Mouse (Mus musculus) left cerebral cortex, adult 2 months (tissue): ENCODE results near the gene Dsn1. TPM values are rescaled to one million over a fixed set of nuclear protein-coding genes. Genes with fewer than 3 reads are reported as not detected.

ENCODE experiments used
- DNase-seq, 2 experiments: peaks; one replicate each; pipeline ENCODE4 v3.0.0; 2021 to 2022; ENCODE audit warnings: low spot score in 2 of 2, mixed read lengths in 1 of 2; ENCODE audit errors: extremely low spot score in 1 of 2
- H3K27ac ChIP-seq: fragments of 200-600 bp; 2 replicates; pipeline ENCODE4 v1.8.1; 2022
- H3K4me3 ChIP-seq: fragments of 200-600 bp; 2 replicates; pipeline ENCODE4 v1.8.1; 2022
- CTCF ChIP-seq: fragments of 200-600 bp; IDR thresholded peaks from 2 replicates; pipeline ENCODE4 v1.8.1; 2022; ENCODE audit warnings: antibody characterized with exemption, mild to moderate bottlenecking, moderate library complexity
- intact Hi-C: fragments of 180-260 bp; cut with DNase I; formaldehyde crosslinking; loops from one replicate; pipeline ENCODE4 v1.15.1; 2025
- total RNA-seq, 2 experiments: library from RNA; stranded (reverse); gene quantifications; 2 replicates each; pipeline ENCODE4 v1.2.3; 2021

Gene Dsn1
- total RNA-seq, 2 experiments from 2014 or later = 5.8 to 6.3 TPM

DNA sequence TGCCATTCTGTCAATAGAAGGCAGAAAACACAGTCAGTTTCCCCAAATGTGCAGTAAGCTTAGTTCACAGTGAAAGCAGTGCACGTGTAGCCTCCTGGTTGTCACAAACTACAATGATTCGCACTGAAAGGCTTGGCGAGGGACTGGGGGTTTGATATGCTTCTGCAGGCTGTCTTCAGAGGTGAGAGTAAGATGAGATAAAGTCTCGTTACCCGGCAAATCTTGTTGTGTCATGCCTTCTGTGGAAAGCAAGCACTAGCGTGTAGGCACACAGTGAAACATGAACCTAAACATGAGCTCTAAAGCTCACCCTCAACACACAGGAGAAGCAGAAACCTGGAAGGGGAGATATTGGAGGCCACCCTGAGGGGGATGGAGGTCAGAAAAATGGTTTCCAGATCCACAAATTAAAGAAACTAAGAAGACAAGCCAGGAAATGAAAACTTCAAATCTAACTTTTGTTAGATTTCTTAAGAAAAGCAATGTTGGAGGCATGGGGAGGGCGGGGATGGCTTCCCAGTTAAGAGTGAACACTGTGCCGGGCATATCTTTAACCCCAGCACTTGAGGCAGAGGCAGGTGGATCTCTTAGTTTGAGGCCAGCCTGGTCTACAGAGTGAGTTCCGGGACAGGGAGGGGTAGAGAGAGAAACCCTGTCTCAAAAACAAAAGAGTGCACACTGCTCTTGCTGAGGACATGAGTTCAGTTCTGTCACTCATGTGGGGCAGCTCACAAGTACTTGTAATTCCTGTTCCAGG, 48.3 kb downstream of the Dsn1 start:
- intact Hi-C loops = no loop called here
- no peak overlapping the region for H3K4me3 ChIP-seq
- peak overlapping the region; percentile 29; the same call in 1 of the 2 replicates for H3K27ac ChIP-seq
- no peak for DNase-seq
- TF ChIP-seq CTCF = no peak

GRCm38 (mm10) chr2:156957035-156957434, 49.9 kb downstream of the Dsn1 start:
- intact Hi-C loops = no loop called here
- H3K27ac ChIP-seq = no peak overlapping the region; the same call in 1 of the 2 replicates

GRCm38 (mm10) chr2:156956306-156956705, 50.6 kb downstream of the Dsn1 start:
- TF ChIP-seq CTCF = no peak
- H3K27ac ChIP-seq = no peak overlapping the region; the same call in 1 of the 2 replicates
- DNase-seq = no peak
- intact Hi-C loops = no loop called here
- no peak overlapping the region for H3K4me3 ChIP-seq

More at GRCm38 (mm10) chr2:156957035-156957434, 49.9 kb downstream of the Dsn1 start:
- no peak for DNase-seq
- H3K4me3 ChIP-seq = no peak overlapping the region
- no peak for TF ChIP-seq CTCF

GRCm38 (mm10) chr2:156954463-156954862, 52.5 kb downstream of the Dsn1 start:
- Histone ChIP-seq H3K4me3 (no peak overlapping the region), H3K27ac (peak overlapping the region; percentile 40; the same call in 1 of the 2 replicates)
- DNase-seq = no peak
- no peak for TF ChIP-seq CTCF
- intact Hi-C loops = loop anchor here (2.0 kb wide), 1 partner anchor 18 kb away; no protein-coding TSS in a partner anchor

DNA sequence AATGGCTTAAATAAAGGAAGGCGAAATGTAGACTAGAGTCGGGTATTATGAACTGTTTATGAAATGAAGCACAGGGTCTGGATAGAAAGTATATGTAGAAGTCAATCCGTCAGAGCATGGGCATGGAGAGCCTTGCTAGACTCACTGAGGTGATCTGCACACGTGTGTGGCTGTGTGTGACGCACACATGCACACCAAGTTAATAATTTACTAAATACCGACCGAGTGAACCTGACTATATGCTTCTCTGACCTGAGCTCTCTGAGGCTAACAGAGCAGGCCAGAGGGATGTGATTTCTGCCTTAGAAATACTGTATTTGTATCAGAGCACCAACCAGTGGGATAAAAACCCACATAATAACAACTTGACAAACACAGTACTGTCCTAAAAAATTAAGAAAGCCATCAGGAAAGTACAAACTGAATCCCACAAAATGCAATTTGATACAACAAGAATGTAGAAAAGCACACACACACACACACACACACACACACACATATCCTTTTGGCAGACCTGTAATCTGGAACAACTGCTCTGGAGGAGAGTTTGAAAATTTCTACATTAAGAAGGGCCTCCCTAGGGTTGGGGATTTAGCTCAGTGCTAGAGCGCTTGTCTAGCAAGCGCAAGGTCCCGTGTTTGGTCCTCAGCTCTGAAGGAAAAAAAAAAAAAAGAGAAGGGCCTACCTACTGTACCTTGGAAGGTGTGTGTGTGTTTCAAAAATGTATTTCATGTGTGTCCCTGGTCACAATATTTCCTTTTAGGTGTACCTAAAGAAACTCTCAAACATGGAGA, 55.5 kb downstream of the Dsn1 start:
- peak overlapping the region; percentile 64 for H3K27ac ChIP-seq
- TF ChIP-seq CTCF = no peak
- no peak for DNase-seq
- intact Hi-C loops = no loop called here
- no peak overlapping the region for H3K4me3 ChIP-seq

DNA sequence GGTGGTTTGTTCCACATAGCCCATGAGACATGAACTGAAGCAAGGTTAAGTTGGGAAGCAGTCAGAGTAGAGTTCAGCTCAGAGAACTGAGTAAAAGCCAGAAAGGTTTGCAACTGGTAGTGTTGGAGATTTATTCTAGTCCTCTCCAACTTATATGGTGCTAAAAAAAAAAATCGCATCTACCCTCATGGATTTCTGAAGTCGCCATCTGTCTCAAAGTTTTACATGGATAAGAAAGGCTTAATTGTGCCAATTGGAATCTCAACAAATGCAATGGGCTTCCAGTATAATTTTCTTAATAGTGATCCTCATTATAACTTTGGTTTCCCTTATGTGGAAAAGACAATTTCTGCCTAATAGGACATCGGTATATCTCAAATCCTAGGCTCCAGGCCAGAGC, 56.1 kb downstream of the Dsn1 start:
- intact Hi-C loops = no loop called here
- no peak for TF ChIP-seq CTCF
- Histone ChIP-seq H3K4me3 (no peak overlapping the region), H3K27ac (peak overlapping the region; percentile 64; the same call in 1 of the 2 replicates)
- no peak for DNase-seq

Other genes starting within 250 kb of the Dsn1 start
- gene Myl9, start 231.7 kb downstream of the Dsn1 start, total RNA-seq = 10 to 100 TPM; 16.1 to 17.3 TPM
- gene Tgif2, start 167.1 kb downstream of the Dsn1 start, total RNA-seq = under 1 TPM; 0.68 to 0.89 TPM
- gene 4930518I15Rik, start 149.2 kb downstream of the Dsn1 start, total RNA-seq = 1 to 10 TPM; 2.8 TPM
- gene Rab5if, start 144.0 kb downstream of the Dsn1 start, total RNA-seq = 10 to 100 TPM; 87.1 to 94.4 TPM
- gene Sla2, start 120.0 kb downstream of the Dsn1 start, total RNA-seq = under 1 TPM; 0.41 to 0.51 TPM
- 100 to 1,000 TPM; 457 to 473 TPM for gene Ndrg3, start 15.1 kb downstream of the Dsn1 start, total RNA-seq
- gene Soga1, start 72.1 kb upstream of the Dsn1 start, total RNA-seq = 10 to 100 TPM; 20.2 to 25.1 TPM
- gene Tldc2, start 79.9 kb upstream of the Dsn1 start, total RNA-seq = not detected
- gene Samhd1, start 128.1 kb upstream of the Dsn1 start, total RNA-seq = 10 to 100 TPM; 12.7 to 12.9 TPM
- gene Rbl1, start 197.4 kb upstream of the Dsn1 start, total RNA-seq = 1 to 10 TPM; 1.6 to 2.4 TPM